ENCODE assay signal across 27 mouse cellular contexts in genomic region chr8:101350848-101351247, GRCm38 (mm10).
"Had no signal": no experiment of that assay in that cellular context is flagged by ENCODE, and none has a peak within 500 bp of the region (broad histone marks: within the 10 kb centered on the region; RNA-seq: fewer than 3 reads in every experiment).

No protein-coding gene starts in this region.

- H3K9ac ChIP-seq: heart, embryonic 12.5 days; hindbrain, embryonic 12.5 days; hindbrain, embryonic 14.5 days; kidney, embryonic 15.5 days; limb, embryonic 13.5 days; limb, embryonic 15.5 days; liver, embryonic 12.5 days; liver, embryonic 14.5 days had no signal

- H3K4me2 ChIP-seq: heart, embryonic 12.5 days; hindbrain, embryonic 12.5 days; hindbrain, embryonic 14.5 days; kidney, embryonic 15.5 days; limb, embryonic 13.5 days; limb, embryonic 15.5 days; liver, embryonic 12.5 days had no signal

- H3K4me3 ChIP-seq: heart, adult 2 months; heart, embryonic 10.5 days; heart, embryonic 12.5 days; hindbrain, embryonic 10.5 days; hindbrain, embryonic 12.5 days; kidney, embryonic 15.5 days; limb, embryonic 13.5 days; limb, embryonic 15.5 days; liver, embryonic 12.5 days had no signal

- H3K27me3 ChIP-seq: heart, embryonic 12.5 days; hindbrain, embryonic 12.5 days; kidney, embryonic 15.5 days; limb, embryonic 13.5 days; limb, embryonic 15.5 days; liver, embryonic 12.5 days had no signal

- DNase-seq: gastrocnemius, postnatal 14 days; gastrocnemius, postnatal 36 days; heart, adult 11 months; heart, adult 2 months; heart, postnatal 10 days; heart, postnatal 4 days; kidney, adult 11 months; kidney, adult 2 months; kidney, adult 9 months; kidney, postnatal 14 days; kidney, postnatal 36 days; layer of hippocampus, postnatal 36 days; left cerebral cortex, postnatal 4 days; lung, adult 18-20 months had no signal

- H3K9me3 ChIP-seq: heart, embryonic 10.5 days; heart, embryonic 12.5 days; hindbrain, embryonic 10.5 days; hindbrain, embryonic 12.5 days; kidney, embryonic 15.5 days; limb, embryonic 13.5 days; limb, embryonic 15.5 days; liver, embryonic 12.5 days had no signal

- H3K4me1 ChIP-seq: heart, embryonic 10.5 days; heart, embryonic 12.5 days; hindbrain, embryonic 10.5 days; hindbrain, embryonic 12.5 days; kidney, embryonic 15.5 days; limb, embryonic 13.5 days; limb, embryonic 15.5 days; liver, embryonic 12.5 days had no signal

- ATAC-seq: hindbrain, postnatal 0 days; intestine, embryonic 16.5 days; liver, embryonic 12.5 days had no signal

- H3K27ac ChIP-seq: heart, adult 2 months; heart, embryonic 10.5 days; hindbrain, embryonic 10.5 days; hindbrain, embryonic 12.5 days; hindbrain, embryonic 14.5 days; hindbrain, postnatal 0 days; kidney, embryonic 15.5 days; kidney, postnatal 0 days; limb, embryonic 13.5 days; limb, embryonic 15.5 days; liver, embryonic 12.5 days; liver, embryonic 14.5 days had no signal

- H3K36me3 ChIP-seq: heart, embryonic 10.5 days; heart, embryonic 12.5 days; hindbrain, embryonic 10.5 days; hindbrain, embryonic 12.5 days; kidney, embryonic 15.5 days; limb, embryonic 13.5 days; limb, embryonic 15.5 days; liver, embryonic 12.5 days had no signal
